11 mouse cellular contexts compared by ENCODE assay signal in the genomic region with DNA sequence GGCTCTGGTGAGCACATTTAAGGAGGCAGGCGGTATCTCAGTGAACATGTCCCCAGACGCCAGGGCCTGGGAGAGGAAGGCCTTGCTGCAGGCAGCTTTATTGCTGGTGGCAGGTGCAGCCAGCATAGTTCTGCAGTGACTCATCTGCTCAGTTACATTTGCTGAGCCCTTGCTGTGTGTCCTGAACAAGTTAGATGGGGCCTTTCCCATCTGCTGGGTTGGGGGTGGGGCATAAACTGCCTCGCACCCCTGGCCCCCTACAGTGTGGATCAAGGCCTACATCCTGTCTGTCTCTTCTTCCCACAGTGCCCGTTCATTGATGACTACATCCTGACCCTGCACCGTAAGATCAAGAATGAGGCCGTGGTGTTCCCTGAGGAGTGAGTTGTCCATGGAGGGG. TPM values are rescaled to one million over a fixed set of nuclear protein-coding genes. Genes with fewer than 3 reads are reported as not detected.
DNase-seq lines count a peak whose midpoint lies in the region; ATAC-seq and TF ChIP-seq lines count a peak whose summit lies in the region.
"Had no signal": no experiment of that assay in that cellular context is flagged by ENCODE, and none has a peak within 500 bp of the region (broad histone marks: within the 10 kb centered on the region; RNA-seq: fewer than 3 reads in every experiment).

No protein-coding gene starts in this region.

- no peak overlapping the region for H3K4me2 ChIP-seq in heart, embryonic 15.5 days
- 0 out of 2 replicates have a peak overlapping the region, but pooled peaks have one; percentile 3 for H3K4me2 ChIP-seq in CH12.LX (ENCODE audit: insufficient read depth, low read depth, poor library complexity, severe bottlenecking)
- no peak overlapping the region for H3K4me2 ChIP-seq in intestine, embryonic 15.5 days (replicated peaks)

- H3K36me3 ChIP-seq in heart, embryonic 15.5 days, result no peaks in the 10 kb centered on the region
- peaks cover 21 to 71% of the 10 kb centered on the region in 2 experiments for H3K36me3 ChIP-seq in CH12.LX (replicated peaks in 1 of 2; ENCODE audit: control insufficient read depth in 1 of 2, insufficient read depth in 1 of 2, low read length in 1 of 2)
- 0 out of 2 replicates have a peak, but pooled peaks cover 3% of the 10 kb centered on the region for H3K36me3 ChIP-seq in intestine, embryonic 15.5 days

- H3K9me3 ChIP-seq in heart, embryonic 15.5 days (replicated peaks), result no peaks in the 10 kb centered on the region
- H3K9me3 ChIP-seq in CH12.LX (replicated peaks; ENCODE audit: low read length), result no peaks in the 10 kb centered on the region
- H3K9me3 ChIP-seq in intestine, embryonic 15.5 days, result no peaks in the 10 kb centered on the region

- H3K79me2 ChIP-seq in CH12.LX (replicated peaks; ENCODE audit: control insufficient read depth, extremely low read depth, insufficient read depth, poor library complexity, severe bottlenecking), result no peaks in the 10 kb centered on the region

- 53% methylated on average over 6 of the region's 6 CpGs for WGBS in heart, embryonic 15.5 days
- WGBS in intestine, embryonic 15.5 days, result 42% methylated on average over 6 of the region's 6 CpGs

- dilution Hi-C loops in CH12.LX (cut with MboI; ENCODE audit: extremely low pct_ligation_motif_present, extremely low pct_unique_long_range_greater_than_20kb, low sequenced_read_pairs), result no loop called here

- in situ Hi-C loops in CH12.LX (cut with MboI; ENCODE audit: low pct_ligation_motif_present, low pct_unique_long_range_greater_than_20kb, low sequenced_read_pairs), result no loop called here

- H3K27me3 ChIP-seq in heart, embryonic 15.5 days, result 0 out of 2 replicates have a peak, but pooled peaks cover 2% of the 10 kb centered on the region
- H3K27me3 ChIP-seq in CH12.LX (replicated peaks), result no peaks in the 10 kb centered on the region
- H3K27me3 ChIP-seq in intestine, embryonic 15.5 days (replicated peaks), result no peaks in the 10 kb centered on the region

- no peak overlapping the region for H3K9ac ChIP-seq in heart, embryonic 15.5 days
- H3K9ac ChIP-seq in CH12.LX (ENCODE audit: insufficient read depth, low read depth), result no peak overlapping the region
- H3K9ac ChIP-seq in intestine, embryonic 15.5 days, result no peak overlapping the region
- H3K9ac ChIP-seq: forebrain, postnatal 0 days had no signal

- H3K4me1 ChIP-seq in heart, embryonic 15.5 days (replicated peaks), result peaks cover 15% of the 10 kb centered on the region
- H3K4me1 ChIP-seq in CH12.LX (ENCODE audit: control insufficient read depth in 1 of 2, insufficient read depth in 2 of 2), result peaks cover 26 to 39% of the 10 kb centered on the region in 2 experiments
- H3K4me1 ChIP-seq in intestine, embryonic 15.5 days (replicated peaks), result peaks cover 6% of the 10 kb centered on the region

- no peak overlapping the region for H3K4me3 ChIP-seq in heart, embryonic 15.5 days
- peak overlapping the region in 1 of 3 experiments; percentile 10 for H3K4me3 ChIP-seq in CH12.LX (replicated peaks in 1 of 3; ENCODE audit: low read depth in 2 of 3, low read length in 2 of 3, poor library complexity in 1 of 3)
- no peak overlapping the region for H3K4me3 ChIP-seq in intestine, embryonic 15.5 days (replicated peaks)

- no peak; the same call in 1 of the 2 replicates for TF ChIP-seq RAD21 in CH12.LX (IDR thresholded peaks at IDR 0.05; ENCODE audit: low read depth, low read length)

- no peak for TF ChIP-seq POLR2A in CH12.LX (IDR thresholded peaks at IDR 0.05; ENCODE audit: low read depth, low read length)

- H3K27ac ChIP-seq in heart, embryonic 15.5 days, result no peak overlapping the region
- peak overlapping the region; percentile 42; the same call in 1 of the 2 replicates for H3K27ac ChIP-seq in CH12.LX (ENCODE audit: insufficient read depth, low read depth)
- H3K27ac ChIP-seq in intestine, embryonic 15.5 days, result no peak overlapping the region
- H3K27ac ChIP-seq: hindbrain, postnatal 0 days had no signal

- no peak for DNase-seq in heart, adult 8-10 months (ENCODE audit: low spot score)
- DNase-seq in 3134 (ENCODE audit: extremely low read depth, insufficient read length, low spot score) (peak; percentile 59), CH12.LX (ENCODE audit: extremely low read depth) (peak; percentile 86)
- DNase-seq in embryo, embryonic 9.5 days (ENCODE audit: extremely low spot score), result no peak
- DNase-seq: forebrain, postnatal 0 days; heart, adult 18-20 months; lung, postnatal 36 days had no signal

- 0 out of 2 replicates have a peak, but pooled peaks have one; percentile 28 for ATAC-seq in heart, embryonic 15.5 days (replicated peaks; ENCODE audit: insufficient number of reproducible peaks, insufficient read depth, low FRiP score, low read depth)
- peak; percentile 84 for ATAC-seq in intestine, embryonic 15.5 days
- ATAC-seq in erythroid progenitor cell, adult 5-6 weeks (replicated peaks; ENCODE audit: low FRiP score, poor library complexity, severe bottlenecking), result no peak
- ATAC-seq: forebrain, postnatal 0 days; hindbrain, postnatal 0 days had no signal

- TF ChIP-seq EP300 in CH12.LX (IDR thresholded peaks at IDR 0.05; ENCODE audit: low read length), result peak; percentile 77

- TF ChIP-seq CTCF in CH12.LX (conservative IDR thresholded peaks at IDR 0.05 in 1 of 2, IDR thresholded peaks at IDR 0.05 in 1 of 2; ENCODE audit: low read depth in 2 of 2, low read length in 2 of 2), result no peak

TF ChIP-seq in CH12.LX, 34 proteins besides CTCF, POLR2A, EP300 and RAD21 (continues in another document):
- TF ChIP-seq ELF1 (IDR thresholded peaks at IDR 0.05; ENCODE audit: low read depth, low read length) (peak; percentile 40; the same call in 1 of the 2 replicates), IRF4 (IDR thresholded peaks at IDR 0.05; ENCODE audit: low read depth, low read length) (peak; percentile 81), PAX5 (IDR thresholded peaks at IDR 0.05; ENCODE audit: low read length) (no peak), KAT2A (IDR thresholded peaks at IDR 0.05; ENCODE audit: insufficient replicate concordance, low read length) (0 out of 2 replicates have a peak, but pooled peaks have one; percentile 57), USF1 (IDR thresholded peaks at IDR 0.05; ENCODE audit: low read depth, low read length) (no peak), MEF2A (IDR thresholded peaks at IDR 0.05; ENCODE audit: borderline replicate concordance, low read depth, low read length) (peak; percentile 65; the same call in 1 of the 2 replicates), SIN3A (IDR thresholded peaks at IDR 0.05; ENCODE audit: low read length) (no peak; the same call in 1 of the 2 replicates), ZC3H11A (IDR thresholded peaks at IDR 0.05; ENCODE audit: low read depth, low read length) (no peak), USF2 (conservative IDR thresholded peaks at IDR 0.05; ENCODE audit: low read depth, low read length) (no peak), ZKSCAN1 (IDR thresholded peaks at IDR 0.05; ENCODE audit: borderline replicate concordance, low read depth, low read length) (no peak), ZMIZ1 (IDR thresholded peaks at IDR 0.05; ENCODE audit: low read depth, low read length) (no peak), UBTF (IDR thresholded peaks at IDR 0.05; ENCODE audit: low read depth, low read length) (peak; percentile 94), JUND (conservative IDR thresholded peaks at IDR 0.05; ENCODE audit: low read depth, low read length) (peak; percentile 49; the same call in 1 of the 2 replicates), RCOR1 (conservative IDR thresholded peaks at IDR 0.05; ENCODE audit: low read depth, low read length) (peak; percentile 81; the same call in 1 of the 2 replicates)

RNA-seq across cellular contexts. Expression of gene Ncbp3, which starts 10.7 kb away (rescaled TPM):
- 9.5 and 10.1 TPM in 2 replicates for polyA plus RNA-seq in heart, embryonic 15.5 days (2015; fragmentation: Nextera tagmentation; extraction: Ambion mirVana)
- 1 to 10 TPM; 5.4 to 6.6 (median 5.6) TPM for total RNA-seq in heart, adult 8-10 months (2022)
- 12.1 and 13.0 TPM in 2 replicates for total RNA-seq in CH12.LX (2012; rRNA removed)
- total RNA-seq in CH12.LX (2014; rRNA removed), result 11.9 and 12.1 TPM in 2 replicates
- polyA plus RNA-seq in CH12.LX (2012; ENCODE audit: insufficient read length, low read depth), result 13.9 and 15.0 TPM in 2 replicates
- polyA plus RNA-seq in intestine, embryonic 15.5 days (2015; fragmentation: Nextera tagmentation; extraction: Ambion mirVana), result 9.3 and 9.7 TPM in 2 replicates
- total RNA-seq in erythroid progenitor cell, adult 5-6 weeks (2015; ENCODE audit: low replicate concordance), result 10.9 and 11.9 TPM in 2 replicates
- total RNA-seq in erythroid progenitor cell, adult 5-6 weeks (2017; ENCODE audit: low replicate concordance), result 17.4 and 18.9 TPM in 2 replicates

RNA-seq across cellular contexts. Expression of gene Camkk1, which starts 18.1 kb away (rescaled TPM):
- polyA plus RNA-seq in heart, embryonic 15.5 days (2015; fragmentation: Nextera tagmentation; extraction: Ambion mirVana), result 2.7 and 4.0 TPM in 2 replicates
- under 1 TPM; 0.53 to 0.84 (median 0.74) TPM for total RNA-seq in heart, adult 8-10 months (2022)
- total RNA-seq in CH12.LX (2012; rRNA removed) (8.2 and 9.1 TPM in 2 replicates), CH12.LX (2014; rRNA removed) (5.1 and 6.8 TPM in 2 replicates)
- 5.0 and 5.4 TPM in 2 replicates for polyA plus RNA-seq in CH12.LX (2012; ENCODE audit: insufficient read length, low read depth)
- polyA plus RNA-seq in intestine, embryonic 15.5 days (2015; fragmentation: Nextera tagmentation; extraction: Ambion mirVana), result 8.5 and 8.6 TPM in 2 replicates
- total RNA-seq in erythroid progenitor cell, adult 5-6 weeks (2015; ENCODE audit: low replicate concordance), result not detected in 2 replicates
- total RNA-seq in erythroid progenitor cell, adult 5-6 weeks (2017; ENCODE audit: low replicate concordance), result 0.26 and 0.76 TPM in 2 replicates

RNA-seq across cellular contexts. Expression of gene P2rx1, which starts 38.0 kb away (rescaled TPM):
- polyA plus RNA-seq in heart, embryonic 15.5 days (2015; fragmentation: Nextera tagmentation; extraction: Ambion mirVana), result 1.7 and 2.9 TPM in 2 replicates
- total RNA-seq in heart, adult 8-10 months (2022), result under 1 TPM; 0.35 to 0.49 (median 0.43) TPM
- total RNA-seq in CH12.LX (2012; rRNA removed), result 12.3 and 21.5 TPM in 2 replicates
- 15.9 and 18.9 TPM in 2 replicates for total RNA-seq in CH12.LX (2014; rRNA removed)
- polyA plus RNA-seq in CH12.LX (2012; ENCODE audit: insufficient read length, low read depth), result 22.8 and 23.3 TPM in 2 replicates
- polyA plus RNA-seq in intestine, embryonic 15.5 days (2015; fragmentation: Nextera tagmentation; extraction: Ambion mirVana), result 14.3 and 27.7 TPM in 2 replicates
- 1.1 and 3.4 TPM in 2 replicates for total RNA-seq in erythroid progenitor cell, adult 5-6 weeks (2015; ENCODE audit: low replicate concordance)
- total RNA-seq in erythroid progenitor cell, adult 5-6 weeks (2017; ENCODE audit: low replicate concordance), result 0.45 and 0.51 TPM in 2 replicates

RNA-seq across cellular contexts. Expression of gene Itgae, which starts 53.5 kb away (rescaled TPM):
- 0.30 and 1.8 TPM in 2 replicates for polyA plus RNA-seq in heart, embryonic 15.5 days (2015; fragmentation: Nextera tagmentation; extraction: Ambion mirVana)
- under 1 TPM in 2 of 4 experiments, not detected in 2; 0.22 to 0.38 TPM for total RNA-seq in heart, adult 8-10 months (2022)
- 0.21 TPM in 2 replicates for total RNA-seq in CH12.LX (2012; rRNA removed)
- total RNA-seq in CH12.LX (2014; rRNA removed), result 0.17 and 0.27 TPM in 2 replicates
- 0.26 and 0.37 TPM in 2 replicates for polyA plus RNA-seq in CH12.LX (2012; ENCODE audit: insufficient read length, low read depth)
- polyA plus RNA-seq in intestine, embryonic 15.5 days (2015; fragmentation: Nextera tagmentation; extraction: Ambion mirVana), result 0.19 and 0.35 TPM in 2 replicates
- total RNA-seq in erythroid progenitor cell, adult 5-6 weeks (2015; ENCODE audit: low replicate concordance), result not detected in 2 replicates
- total RNA-seq in erythroid progenitor cell, adult 5-6 weeks (2017; ENCODE audit: low replicate concordance), result 0.08 and 1.3 TPM in 2 replicates

Comparison
In these comparisons a context has a peak if more than half of its experiments do, and no peak if none do; other contexts are left out.
1. DNase-seq: peak in 3134 (single experiment) and CH12.LX (single experiment); none in heart, adult 8-10 months (single experiment) and embryo, embryonic 9.5 days (single experiment).